Mouse (Mus musculus): Measurements from ENCODE around the gene Wwox.

The Wwox gene

GRCm38 (mm10) chr8:115046496-115046895 is 607.0 kb downstream of the Wwox start:
- DNase-seq, result no peak

GRCm38 (mm10) chr8:115058193-115058835 is 618.9 kb downstream of the Wwox start:
- no peak for DNase-seq

- DNase-seq, result no peak
Observed at GRCm38 (mm10) chr8:115063623-115064022, 624.2 kb downstream of the Wwox start.

- DNase-seq, result no peak
Observed at GRCm38 (mm10) chr8:115064691-115065090, 625.2 kb downstream of the Wwox start.

DNA sequence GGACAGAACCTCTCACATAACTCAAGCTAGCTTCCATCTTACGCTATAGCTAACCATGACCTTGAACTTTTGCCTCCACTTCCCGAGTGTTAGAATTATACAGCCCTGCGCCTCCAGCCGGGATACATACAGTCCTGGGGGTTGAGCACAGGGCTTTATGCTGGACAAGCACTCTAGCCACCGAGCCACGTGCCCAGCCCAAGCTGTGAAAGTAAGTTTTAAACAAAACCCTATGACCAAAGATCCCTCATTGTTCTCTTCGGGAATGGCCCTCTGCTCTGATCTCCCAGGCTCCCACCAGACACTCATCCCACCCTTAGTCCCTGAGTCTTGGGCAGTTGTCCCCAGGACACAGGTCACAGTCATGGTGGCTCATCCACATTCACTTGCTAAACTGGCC is 625.9 kb downstream of the Wwox start:
- DNase-seq, result no peak

- no peak for DNase-seq
Observed at GRCm38 (mm10) chr8:115066550-115067058, 627.1 kb downstream of the Wwox start.

DNA sequence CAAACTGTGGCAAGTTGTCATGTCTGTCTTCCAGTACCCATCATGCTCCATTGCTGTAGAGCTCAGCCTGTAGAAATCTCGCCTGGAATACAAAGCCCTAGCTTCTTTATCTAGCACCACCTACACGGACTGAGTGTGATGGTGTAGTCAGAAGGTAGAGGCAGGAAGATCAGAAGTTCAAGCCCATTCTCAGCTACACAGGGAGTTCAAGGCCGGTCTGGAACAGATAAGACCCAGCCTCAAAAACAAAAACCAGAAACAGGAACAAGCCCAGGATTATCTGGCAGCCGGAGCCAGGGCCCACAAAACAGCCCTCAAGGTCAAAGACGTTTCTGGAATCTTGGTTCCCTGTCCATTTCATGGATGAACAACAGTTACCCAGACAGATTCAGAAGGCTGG is 629.3 kb downstream of the Wwox start:
- no peak for DNase-seq

DNA sequence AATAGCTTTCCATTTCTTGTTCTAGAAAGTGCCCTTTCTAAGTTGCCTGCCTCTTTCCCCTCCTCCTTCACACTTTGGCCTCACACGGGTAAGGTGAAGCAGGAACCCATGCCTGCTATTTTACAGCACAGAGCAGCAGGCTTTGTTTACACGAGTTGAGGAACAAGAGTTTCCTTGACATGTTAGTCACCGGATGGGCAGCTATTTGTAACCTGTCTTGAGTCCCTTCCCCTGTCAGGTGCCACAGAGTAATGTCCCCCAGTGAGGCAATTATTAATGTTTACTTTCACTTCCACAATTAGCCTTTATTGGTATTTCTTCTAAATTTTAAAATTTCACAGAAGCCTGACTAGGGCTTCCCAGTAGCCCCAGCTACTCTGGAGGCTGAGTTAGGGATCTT is 630.8 kb downstream of the Wwox start:
- DNase-seq, result no peak

- no peak for DNase-seq
Observed at GRCm38 (mm10) chr8:115071231-115071630, 631.8 kb downstream of the Wwox start.

GRCm38 (mm10) chr8:115078296-115078695 is 638.8 kb downstream of the Wwox start:
- no peak for DNase-seq

DNA sequence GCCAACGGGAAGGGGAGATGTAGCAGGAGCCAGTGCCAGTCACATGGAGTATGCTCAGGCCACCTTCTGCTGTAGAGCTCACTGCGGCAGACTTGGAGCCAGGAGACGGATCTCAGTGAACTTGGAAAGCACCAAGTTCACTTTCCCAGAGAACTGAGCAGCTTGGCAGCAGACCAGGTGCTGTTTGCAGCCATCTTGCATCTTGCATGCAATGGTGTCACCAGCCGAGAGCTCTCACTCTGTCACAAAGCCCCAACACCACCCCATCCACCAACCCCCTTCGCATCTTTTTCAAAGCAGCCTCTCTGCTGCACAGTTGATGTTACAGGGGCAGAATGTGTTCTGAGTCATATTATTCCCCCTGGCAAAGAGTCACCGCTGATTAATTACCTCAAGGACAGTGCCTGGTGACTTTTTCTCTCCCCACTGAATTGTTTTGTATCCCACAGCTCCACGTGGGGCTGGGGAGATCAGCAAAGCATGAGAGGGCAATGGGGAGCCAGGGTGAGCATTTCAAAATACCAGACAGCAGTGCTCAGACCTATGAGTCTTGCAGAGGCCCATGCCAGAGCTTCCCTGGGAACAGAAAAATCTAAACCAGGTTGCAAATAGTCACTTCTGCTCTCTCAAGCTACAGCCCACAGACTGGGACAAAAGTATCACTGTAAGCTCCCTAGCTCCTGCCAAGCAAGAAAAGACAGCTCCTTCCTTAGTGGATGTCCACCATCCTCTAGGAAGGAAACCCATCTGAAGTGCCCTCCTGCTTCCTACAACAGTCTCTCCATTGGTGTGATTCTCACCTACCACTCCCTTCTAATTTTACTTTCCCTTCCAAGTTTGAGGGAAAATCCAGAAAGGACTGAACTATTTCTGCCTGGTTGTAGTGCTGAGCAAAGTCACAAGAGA is 642.1 kb downstream of the Wwox start:
- DNase-seq, result no peak

- no peak for DNase-seq
Observed at GRCm38 (mm10) chr8:115088162-115088561, 648.7 kb downstream of the Wwox start.

GRCm38 (mm10) chr8:115089744-115090143 is 650.3 kb downstream of the Wwox start:
- DNase-seq, result no peak

GRCm38 (mm10) chr8:115090202-115090601 is 650.7 kb downstream of the Wwox start:
- no peak for DNase-seq

DNA sequence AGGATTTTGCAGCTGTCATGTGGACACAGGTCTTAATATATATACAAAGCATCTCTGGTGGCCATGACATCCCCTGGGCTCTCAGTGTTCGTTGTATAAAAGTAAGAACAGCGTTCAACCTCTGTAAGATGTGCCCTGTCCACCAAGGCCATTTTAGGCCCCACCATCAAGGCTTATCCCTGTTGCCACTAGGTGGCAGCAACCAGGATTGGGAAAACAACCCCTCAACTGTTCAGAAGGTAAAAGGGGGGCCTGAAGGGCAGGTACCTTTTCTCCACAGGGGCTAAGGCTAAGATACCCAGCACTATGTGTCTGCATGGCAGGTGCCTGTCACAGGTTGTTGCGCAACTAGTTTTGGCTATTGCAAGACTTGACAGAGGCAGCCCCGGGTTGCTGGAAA is 656.1 kb downstream of the Wwox start:
- DNase-seq, result peak in 1 of 2 experiments; percentile 45

DNA sequence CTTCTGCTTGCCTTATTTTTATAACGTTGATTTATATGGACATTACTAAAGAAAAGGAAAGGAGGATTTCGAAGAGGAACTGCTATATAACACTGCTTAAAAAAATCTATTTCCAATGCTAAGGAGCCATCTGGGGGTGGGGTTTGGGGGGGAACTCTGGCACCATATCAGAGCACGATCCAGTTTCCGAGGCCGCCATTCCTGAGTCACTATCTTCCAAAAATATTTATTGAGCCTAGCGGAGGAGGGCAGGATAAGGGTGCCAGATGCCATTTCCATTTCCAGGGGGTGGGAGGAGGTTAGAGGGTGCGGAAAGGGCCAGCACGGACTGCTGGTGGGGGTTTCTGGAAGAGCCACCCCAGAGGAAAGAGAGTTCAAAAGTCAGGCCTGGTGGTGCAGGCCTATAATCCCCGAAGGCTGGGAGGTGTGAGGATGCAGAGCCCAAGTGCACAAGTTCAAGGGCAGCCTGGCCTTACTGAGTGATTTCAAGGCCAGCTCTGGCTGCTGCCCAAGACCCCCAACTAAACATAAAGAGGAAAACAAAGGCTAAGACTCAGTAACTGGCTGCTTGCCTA is 658.6 kb downstream of the Wwox start:
- DNase-seq, result no peak

DNA sequence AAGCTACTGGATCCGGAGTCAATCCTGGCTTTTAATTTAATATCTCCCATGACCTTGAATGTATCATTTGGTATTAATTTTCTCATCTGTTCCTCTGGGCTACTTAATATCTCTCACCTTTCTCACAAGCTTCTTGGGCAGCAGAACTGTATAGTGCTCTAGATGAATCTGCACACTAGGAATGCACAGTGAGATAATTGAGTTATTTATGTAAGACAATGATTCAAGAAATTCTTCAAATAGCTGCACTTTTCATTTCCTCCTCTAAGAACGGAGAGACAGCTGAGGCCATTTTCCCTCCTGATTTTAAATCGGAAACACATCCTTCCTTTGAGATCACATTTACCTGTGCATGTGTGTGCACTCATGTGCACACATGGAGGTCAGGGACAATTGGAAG is 669.9 kb downstream of the Wwox start:
- DNase-seq, result no peak

GRCm38 (mm10) chr8:115110423-115110822 is 671.0 kb downstream of the Wwox start:
- DNase-seq, result no peak

- DNase-seq, result no peak
Observed at GRCm38 (mm10) chr8:115112062-115112461, 672.6 kb downstream of the Wwox start.

DNA sequence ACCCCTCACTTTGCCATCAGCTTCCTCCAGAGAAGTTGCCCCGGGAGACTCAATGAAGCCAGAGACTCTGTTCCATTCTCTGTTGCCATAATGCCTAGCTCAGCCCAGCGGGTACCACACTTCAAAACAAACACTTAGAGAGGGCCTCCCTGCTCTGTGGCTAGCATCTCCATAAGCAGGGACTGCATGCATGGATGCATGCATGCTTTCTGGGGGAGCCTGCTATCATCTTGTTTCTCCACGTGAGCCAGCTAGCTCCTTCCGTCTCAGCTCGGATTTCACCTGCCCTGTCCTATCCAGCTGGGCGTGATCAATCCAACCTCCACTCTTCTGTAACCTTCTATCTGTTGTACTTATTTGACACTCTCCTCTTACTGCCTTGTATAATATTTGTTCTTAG is 675.0 kb downstream of the Wwox start:
- DNase-seq, result no peak

DNA sequence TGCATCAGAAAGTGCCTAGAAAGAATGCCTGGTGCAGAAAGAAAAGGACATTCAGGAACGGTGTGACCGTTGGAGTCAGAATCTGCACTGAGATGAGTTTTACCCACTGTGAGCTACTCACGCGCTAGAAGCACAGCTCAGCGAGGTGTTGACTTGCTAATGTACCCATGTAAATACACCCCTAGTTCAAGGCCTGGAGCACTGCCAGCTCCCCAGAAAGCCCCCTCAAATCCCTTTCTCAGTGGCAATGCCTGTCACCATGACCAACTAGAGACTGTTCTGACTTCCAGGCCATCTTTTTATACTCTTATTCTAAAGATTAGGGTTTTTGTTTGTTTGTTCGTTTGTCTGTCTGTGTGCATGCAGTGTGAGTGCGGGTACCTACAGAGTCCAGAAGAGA is 686.6 kb downstream of the Wwox start:
- no peak for DNase-seq

- no peak for DNase-seq
Observed at GRCm38 (mm10) chr8:115126674-115127073, 687.2 kb downstream of the Wwox start.

DNA sequence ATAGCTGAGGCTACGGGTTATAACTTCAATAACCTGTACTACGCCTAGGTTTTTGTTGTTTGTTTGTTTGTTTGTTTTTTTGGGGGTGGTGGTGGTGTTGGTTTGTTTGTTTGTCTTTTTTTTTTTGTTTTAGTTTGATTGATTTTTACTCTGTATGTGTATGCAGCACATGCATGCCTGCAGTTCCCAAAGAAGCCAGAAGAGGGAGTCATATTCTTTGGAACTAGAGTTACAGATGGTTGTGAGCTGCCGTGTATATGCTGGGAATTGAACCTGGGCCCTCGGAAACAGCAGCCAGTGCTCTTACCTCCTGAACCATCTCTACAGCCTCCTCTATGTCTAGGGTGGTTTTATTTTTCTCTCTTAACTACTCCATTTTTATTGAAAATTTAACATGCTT is 689.9 kb downstream of the Wwox start:
- peak in 1 of 2 experiments; percentile 7 for DNase-seq

DNA sequence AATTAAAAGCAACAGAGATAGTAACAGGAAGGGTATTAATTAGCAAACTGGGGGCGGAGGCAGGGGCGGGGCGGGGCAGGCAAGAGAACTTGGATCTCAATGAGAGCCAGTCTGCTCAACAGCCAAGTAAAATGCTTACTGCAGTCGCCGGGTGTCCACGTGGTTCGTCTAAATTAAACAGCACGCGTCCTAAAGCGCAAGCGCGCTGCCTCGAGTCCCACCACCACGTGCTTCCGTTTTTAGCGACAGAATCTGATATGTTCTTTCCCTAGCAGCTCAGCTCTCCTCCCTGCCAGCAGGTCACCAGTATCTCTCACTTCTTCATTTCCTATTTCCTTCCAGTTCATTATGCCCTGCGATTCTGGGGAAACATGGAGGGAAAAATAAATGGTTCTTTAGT is 693.7 kb downstream of the Wwox start:
- DNase-seq, result no peak

Data from kidney, postnatal 25 days (tissue).